Mouse (Mus musculus): ENCODE measurements around the gene Gm49373. TPM values are rescaled to one million over a fixed set of nuclear protein-coding genes. Genes with fewer than 3 reads are reported as not detected.

Gm49373 gene
- under 1 TPM; 0.72 to 0.90 TPM for total RNA-seq (2021)
- long read RNA-seq, experiment 1, partial matches to known transcripts, result 0 of 1 reads
- long read RNA-seq, experiment 1, other reads (novel, unspliced or antisense), result 1 of 1 reads
- long read RNA-seq, experiment 2, result 0 reads

GRCm38 (mm10) chr9:21073044-21073840, at the start of gene Gm49373, which contains the start of gene Fdx1l:
Gm49373 (minus strand) TSS chr9:21073096.
Fdx1l (minus strand) TSS chr9:21073614.
- intact Hi-C loops (cut with DNase I), result loop anchor here (2.0 kb wide), 1 partner anchor 40 kb away; the partner anchor contains the start of gene Icam5
- peak; percentile 93 to 94 for DNase-seq (ENCODE audit: low spot score in 2 of 2)

GRCm38 (mm10) chr9:21121483-21121882, 48.6 kb upstream of the Gm49373 start:
- DNase-seq (ENCODE audit: low spot score in 2 of 2), result no peak

GRCm38 (mm10) chr9:21117073-21117472, 44.2 kb upstream of the Gm49373 start:
- DNase-seq (ENCODE audit: low spot score in 2 of 2), result no peak
- intact Hi-C loops (cut with DNase I), result no loop called here

More at GRCm38 (mm10) chr9:21121483-21121882, 48.6 kb upstream of the Gm49373 start:
- intact Hi-C loops (cut with DNase I), result no loop called here

GRCm38 (mm10) chr9:21115105-21115504, 42.2 kb upstream of the Gm49373 start:
- DNase-seq (ENCODE audit: low spot score in 2 of 2), result no peak
- intact Hi-C loops (cut with DNase I), result no loop called here

- DNase-seq (ENCODE audit: low spot score in 2 of 2), result no peak
- intact Hi-C loops (cut with DNase I), result no loop called here
These were observed 41.3 kb upstream of the Gm49373 start for GRCm38 (mm10) chr9:21114190-21114589.

- intact Hi-C loops (cut with DNase I), result no loop called here
These were observed 40.9 kb upstream of the Gm49373 start for GRCm38 (mm10) chr9:21113751-21114150.

GRCm38 (mm10) chr9:21107607-21108237, 34.8 kb upstream of the Gm49373 start:
- no peak for DNase-seq (ENCODE audit: low spot score in 2 of 2)
- intact Hi-C loops (cut with DNase I), result no loop called here

More at GRCm38 (mm10) chr9:21113751-21114150, 40.9 kb upstream of the Gm49373 start:
- no peak for DNase-seq (ENCODE audit: low spot score in 2 of 2)

- intact Hi-C loops (cut with DNase I), result no loop called here
- peak; percentile 23 to 33 for DNase-seq (ENCODE audit: low spot score in 2 of 2)
These were observed 33.1 kb upstream of the Gm49373 start for GRCm38 (mm10) chr9:21105760-21106564.

- intact Hi-C loops (cut with DNase I), result no loop called here
These were observed 31.9 kb upstream of the Gm49373 start for GRCm38 (mm10) chr9:21104814-21105213.

GRCm38 (mm10) chr9:21102076-21102475, 29.2 kb upstream of the Gm49373 start:
- intact Hi-C loops (cut with DNase I), result no loop called here

More at GRCm38 (mm10) chr9:21104814-21105213, 31.9 kb upstream of the Gm49373 start:
- no peak for DNase-seq (ENCODE audit: low spot score in 2 of 2)

GRCm38 (mm10) chr9:21100447-21101161, 27.7 kb upstream of the Gm49373 start:
- intact Hi-C loops (cut with DNase I), result no loop called here
- DNase-seq (ENCODE audit: low spot score in 2 of 2), result no peak

More at GRCm38 (mm10) chr9:21102076-21102475, 29.2 kb upstream of the Gm49373 start:
- no peak for DNase-seq (ENCODE audit: low spot score in 2 of 2)

GRCm38 (mm10) chr9:21097793-21098192, 24.9 kb upstream of the Gm49373 start:
- peak; percentile 52 to 73 for DNase-seq (ENCODE audit: low spot score in 2 of 2)
- intact Hi-C loops (cut with DNase I), result no loop called here

GRCm38 (mm10) chr9:21095958-21096357, 23.1 kb upstream of the Gm49373 start:
- DNase-seq (ENCODE audit: low spot score in 2 of 2), result no peak
- intact Hi-C loops (cut with DNase I), result no loop called here

GRCm38 (mm10) chr9:21093423-21093822, 20.5 kb upstream of the Gm49373 start:
- intact Hi-C loops (cut with DNase I), result loop anchor here (5.0 kb wide), 2 partner anchors 34 to 61 kb away; partner anchors contain the start of gene Icam5
- DNase-seq (ENCODE audit: low spot score in 2 of 2), result no peak

- peak; percentile 98 to 99 for DNase-seq (ENCODE audit: low spot score in 2 of 2)
- intact Hi-C loops (cut with DNase I), result loop anchor here (5.0 kb wide), 2 partner anchors 35 to 60 kb away; partner anchors contain the start of gene Icam5
These were observed 18.9 kb upstream of the Gm49373 start, which contains the start of the genes Gm38431 and Raver1 for GRCm38 (mm10) chr9:21091707-21092320. Gm38431 (minus strand) TSS chr9:21091997. Raver1 (minus strand) TSS chr9:21092008.

GRCm38 (mm10) chr9:21090972-21091706, 18.2 kb upstream of the Gm49373 start:
- no peak for DNase-seq (ENCODE audit: low spot score in 2 of 2)
- intact Hi-C loops (cut with DNase I), result loop anchor here (5.0 kb wide), 2 partner anchors 36 to 59 kb away; partner anchors contain the start of gene Icam5

- intact Hi-C loops (cut with DNase I), result loop anchor here (5.0 kb wide), 2 partner anchors 37 to 58 kb away; partner anchors contain the start of gene Icam5
- no peak for DNase-seq (ENCODE audit: low spot score in 2 of 2)
These were observed 17.6 kb upstream of the Gm49373 start for GRCm38 (mm10) chr9:21090537-21090936.
